Mouse (Mus musculus) monocyte, adult 59 days (primary cell): ENCODE results near the gene Fam69b. TPM values are rescaled to one million over a fixed set of nuclear protein-coding genes. Genes with fewer than 3 reads are reported as not detected.

ENCODE experiments used
- total RNA-seq, 2 experiments: library from RNA; stranded (reverse); gene quantifications; one replicate each; pipeline ENCODE4 v1.2.4; 2023

Gene Fam69b
- total RNA-seq = not detected

GRCm38 (mm10) chr2:26627921-26628739 lies at the start of gene Fam69b:
Gene Fam69b, plus strand, starts transcription at chr2:26628457.

DNA sequence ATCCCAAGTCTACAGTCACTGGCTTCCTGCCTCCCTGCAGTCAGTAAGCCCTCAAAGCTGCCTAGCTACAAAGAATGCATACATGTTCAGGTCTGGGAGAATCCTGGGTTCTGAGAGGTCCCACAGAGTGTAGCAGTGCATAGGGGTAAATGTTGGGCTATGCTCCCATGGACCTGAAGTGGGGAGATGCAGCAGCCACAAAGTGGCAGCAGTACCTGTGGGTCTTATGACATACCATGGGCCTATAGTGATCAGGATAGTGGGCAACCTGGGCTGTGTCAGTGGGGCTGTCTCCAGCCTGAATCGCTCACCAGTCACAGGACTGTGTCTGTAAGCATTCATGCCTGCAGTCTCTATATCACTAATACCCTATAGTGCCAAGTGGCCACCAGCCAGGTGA lies 48.5 kb upstream of the Fam69b start, which contains the start of gene Egfl7:
TSS of gene Egfl7 (plus strand) at position 301 of the 400 bp plus-strand sequence.

GRCm38 (mm10) chr2:26586294-26587043 lies 41.8 kb upstream of the Fam69b start, which contains the start of gene Gm20532:
Gene Gm20532, plus strand, starts transcription at chr2:26586639.

GRCm38 (mm10) chr2:26603720-26604671 lies 24.3 kb upstream of the Fam69b start, which contains the start of gene Agpat2:
Gene Agpat2, minus strand, starts transcription at chr2:26604417.

DNA sequence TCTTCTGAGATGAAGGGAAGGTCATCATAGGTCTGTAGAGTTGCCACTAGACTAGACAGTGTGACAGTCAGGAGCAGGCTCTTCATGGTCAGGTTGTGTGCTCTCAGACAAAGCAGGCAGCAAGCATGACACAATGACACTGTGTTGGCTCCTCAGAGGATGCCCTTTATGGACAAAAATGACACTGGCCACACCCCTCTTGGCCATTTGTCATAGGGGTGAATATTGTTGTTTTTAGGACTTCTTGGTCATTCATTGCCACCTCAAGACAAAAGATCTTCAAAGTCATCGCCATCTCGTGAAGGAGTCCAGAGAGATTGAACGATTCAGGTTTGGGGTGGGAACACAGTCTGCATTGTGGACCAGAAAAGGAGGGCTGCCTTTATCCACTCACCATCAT lies 42.9 kb downstream of the Fam69b start, which contains the start of gene Lcn4:
TSS of gene Lcn4 (minus strand) at position 101 of the 400 bp plus-strand sequence.

Other genes starting within 250 kb of the Fam69b start
- gene Snapc4, start 247.8 kb upstream of the Fam69b start, total RNA-seq = 10 to 100 TPM; 48.9 to 49.5 TPM
- 100 to 1,000 TPM; 105 to 117 TPM for gene Entr1, start 239.1 kb upstream of the Fam69b start, total RNA-seq
- gene Pmpca, start 239.1 kb upstream of the Fam69b start, total RNA-seq = 10 to 100 TPM; 53.7 to 56.5 TPM
- 10 to 100 TPM; 18.8 to 23.6 TPM for gene Inpp5e, start 219.3 kb upstream of the Fam69b start, total RNA-seq
- gene Sec16a, start 183.2 kb upstream of the Fam69b start, total RNA-seq = 10 to 100 TPM; 61.9 to 62.1 TPM
- 10 to 100 TPM; 67.7 to 72.1 TPM for gene Notch1, start 111.8 kb upstream of the Fam69b start, total RNA-seq
- not detected for gene Egfl7, start 48.4 kb upstream of the Fam69b start, total RNA-seq
- not detected for gene Gm20532, start 41.8 kb upstream of the Fam69b start, total RNA-seq
- gene Agpat2, start 24.0 kb upstream of the Fam69b start, total RNA-seq = 10 to 100 TPM; 26.4 to 31.7 TPM
- not detected for gene Lcn4, start 42.8 kb downstream of the Fam69b start, total RNA-seq
- gene Abo, start 236.5 kb downstream of the Fam69b start, total RNA-seq = not detected